Mouse (Mus musculus) liver, embryonic 16.5 days (tissue): Measurements from ENCODE around the gene Rrnad1. TPM values are rescaled to one million over a fixed set of nuclear protein-coding genes. Genes with fewer than 3 reads are reported as not detected.

Experiments used
- ATAC-seq: fragments of 200-750 bp; cut with Nextera tagmentation; 2 replicates; pipeline ENCODE4 v1.8.0; 2017; ENCODE audit warnings: low read depth, mild to moderate bottlenecking, moderate number of reproducible peaks, moderate library complexity
- H3K27ac ChIP-seq: fragments of 300-500 bp; sonication (generic); 2 replicates; pipeline ENCODE4 v1.5.1; 2014; ENCODE audit warnings: mild to moderate bottlenecking, low read length
- H3K27me3 ChIP-seq: fragments of 300-500 bp; sonication (generic); 2 replicates; pipeline ENCODE4 v1.6.1; 2014; ENCODE audit warnings: low read depth, low read length, mixed read lengths; ENCODE audit not compliant: control insufficient read depth, insufficient read depth
- H3K36me3 ChIP-seq: fragments of 300-500 bp; sonication (generic); 2 replicates; pipeline ENCODE4 v1.6.1; 2014; ENCODE audit warnings: mild to moderate bottlenecking; ENCODE audit not compliant: control insufficient read depth, insufficient read depth
- H3K4me1 ChIP-seq: fragments of 300-500 bp; sonication (generic); 2 replicates; pipeline ENCODE4 v1.6.1; 2014; ENCODE audit warnings: low read depth, low read length, mixed read lengths; ENCODE audit not compliant: control insufficient read depth
- H3K4me2 ChIP-seq: fragments of 300-500 bp; sonication (generic); 2 replicates; pipeline ENCODE4 v1.6.1; 2014; ENCODE audit warnings: low read depth, low read length, mixed read lengths
- H3K4me3 ChIP-seq: fragments of 300-500 bp; sonication (generic); 2 replicates; pipeline ENCODE4 v1.5.1; 2014; ENCODE audit warnings: low read depth, mild to moderate bottlenecking, low read length
- H3K9ac ChIP-seq: fragments of 300-500 bp; sonication (generic); 2 replicates; pipeline ENCODE4 v1.6.1; 2014; ENCODE audit warnings: low read depth, low read length
- H3K9me3 ChIP-seq: fragments of 300-500 bp; sonication (generic); replicated peaks from 2 replicates; pipeline ENCODE4 v1.6.1; 2016; ENCODE audit warnings: low read length; ENCODE audit not compliant: control insufficient read depth
- WGBS: fragments of 180-500 bp; shearing (Covaris S2); extraction: QIAGEN DNeasy Blood & Tissue Kit; methylation state at CpG from one replicate; pipeline ENCODE4 v1.1.7; 2014; ENCODE audit not compliant: insufficient replicate concordance; 5-methylcytosine and 5-hydroxymethylcytosine counted together
- polyA plus RNA-seq: library from polyadenylated mRNA; unstranded; fragments of >200 nt; fragmentation: Nextera tagmentation; extraction: Ambion mirVana; gene quantifications from 2 replicates; pipeline ENCODE4 v1.2.1, GENCODE M21; 2015

Gene Rrnad1
- 5.2 and 5.7 TPM in 2 replicates for polyA plus RNA-seq

- Histone ChIP-seq H3K27me3 (no peaks in the 10 kb centered on the region), H3K9ac (peak within 1 kb of the TSS; percentile 90), H3K27ac (peak within 1 kb of the TSS; percentile 93), H3K9me3 (no peaks in the 10 kb centered on the region), H3K4me2 (peak within 1 kb of the TSS; percentile 90), H3K4me3 (peak within 1 kb of the TSS; percentile 96), H3K4me1 (peaks cover 26% of the 10 kb centered on the region), H3K36me3 (peaks cover 21% of the 10 kb centered on the region)
- WGBS, result under 1% methylated on average over 78 of the region's 78 CpGs
- ATAC-seq, result peak; percentile 96
Observed at GRCm38 (mm10) chr3:87930078-87930795, at the start of gene Rrnad1, which contains the start of gene Isg20l2. Gene Rrnad1 (minus strand): TSS chr3:87930717. Gene Isg20l2 (plus strand): TSS chr3:87930314.

DNA sequence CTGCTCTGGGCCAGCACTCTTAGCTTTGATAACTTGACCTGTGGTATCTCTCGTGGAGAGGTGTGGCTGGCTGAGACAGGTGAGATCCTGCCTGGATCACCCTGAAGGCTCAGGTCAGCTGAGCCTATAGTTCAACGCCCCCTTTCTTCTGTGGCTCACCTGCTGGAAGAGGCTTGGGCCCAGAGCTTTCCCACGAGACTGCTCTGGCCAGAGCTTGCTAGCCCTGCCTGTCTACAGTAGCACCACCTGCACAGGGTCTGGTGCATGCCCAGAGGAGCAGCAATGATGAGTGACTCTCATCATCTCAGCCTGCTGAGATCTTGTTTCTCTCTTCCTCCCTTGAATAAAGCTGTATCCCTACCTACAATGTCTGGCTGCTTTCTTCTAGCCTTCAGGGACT lies 49.6 kb upstream of the Rrnad1 start:
- WGBS, result 46% methylated on average over 3 of the region's 3 CpGs
- Histone ChIP-seq H3K9ac (no peak overlapping the region), H3K36me3 (no peaks in the 10 kb centered on the region), H3K4me2 (no peak overlapping the region), H3K4me3 (no peak overlapping the region), H3K4me1 (peaks cover 7% of the 10 kb centered on the region), H3K9me3 (no peaks in the 10 kb centered on the region), H3K27me3 (no peaks in the 10 kb centered on the region), H3K27ac (no peak overlapping the region)
- no peak for ATAC-seq

- ATAC-seq, result no peak
- no peaks in the 10 kb centered on the region for H3K36me3 ChIP-seq
- no peak overlapping the region for H3K4me3 ChIP-seq
- H3K4me2 ChIP-seq, result no peak overlapping the region
- 0 out of 2 replicates have a peak, but pooled peaks cover 3% of the 10 kb centered on the region for H3K27me3 ChIP-seq
- peaks cover 7% of the 10 kb centered on the region for H3K4me1 ChIP-seq
- WGBS, result 67% methylated on average over 5 of the region's 5 CpGs
- H3K9me3 ChIP-seq, result no peaks in the 10 kb centered on the region
- no peak overlapping the region for H3K27ac ChIP-seq
- no peak overlapping the region for H3K9ac ChIP-seq
Observed at GRCm38 (mm10) chr3:87979493-87979892, 49.0 kb upstream of the Rrnad1 start.

DNA sequence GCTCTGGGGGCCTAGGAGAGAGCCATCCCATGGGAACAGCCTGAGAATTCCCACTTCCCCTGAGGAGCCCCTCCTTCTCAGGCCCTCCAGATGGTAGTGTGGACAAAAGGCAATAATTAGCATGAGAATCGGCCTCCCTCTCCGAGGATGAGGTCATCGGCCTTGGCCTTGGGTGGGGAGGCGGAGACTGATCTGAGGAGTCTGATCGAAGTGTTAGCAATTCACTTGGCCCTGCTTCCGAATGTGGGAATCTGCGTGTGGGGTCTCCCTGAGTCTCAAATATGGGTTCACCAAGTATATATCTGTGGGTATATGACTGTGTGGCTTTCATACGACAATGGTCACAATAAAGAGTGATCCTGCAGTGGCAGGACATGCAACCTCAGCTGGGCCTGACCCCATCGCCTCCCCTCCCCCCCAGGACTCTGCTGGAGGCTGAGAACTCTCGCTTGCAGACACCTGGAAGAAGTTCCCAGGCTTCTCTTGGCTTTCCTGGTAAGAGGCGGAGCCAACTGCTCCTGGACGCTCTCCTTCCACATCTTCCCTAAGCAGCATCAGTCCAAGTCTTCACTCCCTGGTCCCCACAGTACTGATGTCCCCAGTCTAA lies 44.0 kb upstream of the Rrnad1 start:
- H3K4me2 ChIP-seq, result no peak overlapping the region

DNA sequence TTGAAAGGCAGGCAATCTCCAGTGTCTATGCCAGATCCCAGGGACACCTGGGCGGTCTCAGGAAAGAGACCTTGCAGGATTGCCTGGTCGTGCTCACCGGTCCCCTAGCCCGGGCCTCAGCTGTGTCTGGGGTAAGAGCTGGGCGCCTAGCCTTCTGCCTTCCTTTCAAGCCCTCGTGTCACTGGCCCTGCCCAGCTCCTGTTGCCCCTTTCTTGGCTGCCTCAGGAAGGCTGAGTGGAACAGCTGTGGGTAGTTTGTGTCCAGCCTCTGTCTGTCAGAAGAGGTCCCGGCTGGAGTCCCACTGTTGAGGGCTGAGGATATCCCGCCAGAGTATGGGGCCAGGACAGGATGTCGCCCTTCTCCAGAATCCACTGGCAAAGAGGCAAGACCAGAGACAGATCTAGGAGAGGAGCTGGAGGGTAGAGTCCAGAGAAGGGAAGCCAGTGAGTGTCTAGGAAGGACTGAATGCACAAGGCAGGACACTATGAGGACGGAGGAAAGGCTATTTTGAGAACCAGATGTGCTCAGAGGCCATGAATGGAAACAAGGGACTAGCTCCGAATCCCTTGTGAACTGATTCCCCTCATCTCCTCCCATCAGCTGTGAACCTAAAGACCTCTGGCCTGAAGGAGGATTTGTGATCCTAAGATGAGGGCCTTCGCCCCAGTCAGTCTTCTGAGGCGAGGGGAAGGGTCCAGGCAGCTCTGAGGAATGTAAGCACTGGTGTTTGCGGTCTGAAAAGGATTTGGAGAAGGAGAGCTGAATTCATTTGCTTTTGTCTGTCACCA lies 43.3 kb upstream of the Rrnad1 start:
- H3K4me1 ChIP-seq, result peaks cover 9% of the 10 kb centered on the region
- no peak overlapping the region for H3K4me3 ChIP-seq
- H3K9me3 ChIP-seq, result no peaks in the 10 kb centered on the region
- H3K36me3 ChIP-seq, result no peaks in the 10 kb centered on the region
- peaks cover 49% of the 10 kb centered on the region for H3K27me3 ChIP-seq
- ATAC-seq, result no peak
- H3K9ac ChIP-seq, result no peak overlapping the region
- WGBS, result 61% methylated on average over 14 of the region's 14 CpGs
- H3K27ac ChIP-seq, result no peak overlapping the region
- H3K4me2 ChIP-seq, result no peak overlapping the region

More for the DNA sequence above, 44.0 kb upstream of the Rrnad1 start:
- Histone ChIP-seq H3K9me3 (no peaks in the 10 kb centered on the region), H3K36me3 (no peaks in the 10 kb centered on the region), H3K4me1 (peaks cover 9% of the 10 kb centered on the region), H3K27me3 (peaks cover 48% of the 10 kb centered on the region), H3K4me3 (no peak overlapping the region), H3K27ac (no peak overlapping the region), H3K9ac (no peak overlapping the region)
- WGBS, result 55% methylated on average over 12 of the region's 12 CpGs
- no peak for ATAC-seq

DNA sequence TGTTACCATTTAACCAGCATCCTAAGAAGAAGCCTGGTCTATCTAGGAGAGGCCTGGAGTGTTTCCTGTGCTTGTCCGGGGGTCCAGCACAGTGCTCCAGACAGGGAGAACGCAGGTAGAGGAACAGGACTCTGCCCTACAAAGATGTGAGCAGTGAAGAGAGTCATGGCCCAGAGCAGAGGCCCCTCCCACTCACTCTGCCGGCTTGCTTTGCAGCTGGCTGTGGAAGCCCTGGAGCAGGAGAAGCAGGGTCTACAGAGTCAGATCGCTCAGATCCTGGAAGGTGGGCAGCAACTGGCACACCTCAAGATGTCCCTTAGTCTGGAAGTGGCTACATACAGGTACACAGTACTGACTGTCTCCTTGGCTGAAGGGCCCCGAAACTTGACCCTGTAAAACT lies 42.3 kb upstream of the Rrnad1 start:
- Histone ChIP-seq H3K27me3 (peaks cover 49% of the 10 kb centered on the region), H3K4me1 (peaks cover 9% of the 10 kb centered on the region), H3K4me2 (0 out of 2 replicates have a peak overlapping the region, but pooled peaks have one; percentile 4), H3K36me3 (no peaks in the 10 kb centered on the region), H3K9ac (no peak overlapping the region), H3K9me3 (no peaks in the 10 kb centered on the region), H3K27ac (no peak overlapping the region), H3K4me3 (no peak overlapping the region)
- 27% methylated on average over 5 of the region's 5 CpGs for WGBS
- no peak for ATAC-seq

DNA sequence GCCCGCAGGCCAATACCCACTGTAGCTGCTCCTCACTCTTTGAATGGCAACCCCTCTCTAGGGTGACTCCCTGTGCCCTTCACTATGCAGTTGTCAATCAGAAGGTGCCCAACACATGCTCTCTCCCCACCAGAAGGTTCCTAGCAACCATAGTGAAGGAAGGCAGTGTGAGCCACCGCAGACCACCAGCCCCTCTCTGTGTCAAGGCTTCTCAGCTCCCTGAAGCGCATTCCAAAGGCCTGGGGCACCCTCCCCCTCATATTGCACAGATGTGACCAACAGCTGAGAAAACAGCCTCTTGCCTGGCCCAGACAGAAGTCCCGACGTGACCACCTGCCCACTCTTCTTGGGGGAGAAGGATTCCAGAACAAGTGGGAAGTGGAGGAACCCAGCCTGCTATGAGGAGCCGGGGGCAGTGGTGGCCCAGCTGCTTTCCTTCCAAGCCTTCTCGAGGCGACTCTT lies 41.7 kb upstream of the Rrnad1 start:
- no peaks in the 10 kb centered on the region for H3K9me3 ChIP-seq
- H3K27ac ChIP-seq, result no peak overlapping the region
- peaks cover 9% of the 10 kb centered on the region for H3K4me1 ChIP-seq
- peaks cover 49% of the 10 kb centered on the region for H3K27me3 ChIP-seq
- no peaks in the 10 kb centered on the region for H3K36me3 ChIP-seq
- no peak for ATAC-seq
- H3K4me3 ChIP-seq, result peak overlapping the region; percentile 20
- no peak overlapping the region for H3K9ac ChIP-seq
- WGBS, result 32% methylated on average over 8 of the region's 8 CpGs
- H3K4me2 ChIP-seq, result peak overlapping the region; percentile 19; the same call in 1 of the 2 replicates

DNA sequence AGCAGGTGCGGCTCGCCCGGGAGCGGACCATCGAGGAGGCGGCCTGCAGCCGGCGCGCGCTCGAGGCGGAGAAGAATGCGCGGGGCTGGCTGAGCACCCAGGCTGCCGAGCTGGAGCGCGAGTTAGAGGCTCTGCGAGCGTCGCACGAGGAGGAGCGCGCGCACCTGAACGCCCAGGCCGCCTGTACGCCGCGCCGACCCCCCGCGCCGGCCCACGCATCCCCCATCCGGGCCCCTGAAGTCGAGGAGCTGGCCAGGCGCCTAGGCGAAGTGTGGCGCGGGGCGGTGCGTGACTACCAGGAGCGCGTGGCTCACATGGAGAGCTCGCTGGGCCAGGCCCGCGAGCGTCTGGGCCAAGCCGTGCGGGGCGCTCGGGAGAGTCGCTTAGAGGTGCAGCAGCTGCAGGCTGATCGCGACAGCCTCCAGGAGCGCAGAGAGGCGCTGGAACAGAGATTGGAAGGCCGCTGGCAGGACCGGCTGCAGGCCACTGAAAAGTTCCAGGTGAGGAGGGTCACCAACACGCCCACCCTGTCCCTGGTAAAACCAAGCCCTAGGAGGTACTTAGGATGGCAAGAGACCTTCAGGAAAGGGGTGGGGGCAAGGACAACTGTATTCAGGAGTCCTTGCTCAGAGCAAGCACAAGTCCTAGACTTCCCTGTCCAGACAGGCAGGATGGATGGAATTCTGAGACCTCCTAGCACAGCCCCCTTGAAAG lies 41.1 kb upstream of the Rrnad1 start:
- ATAC-seq, result 0 out of 2 replicates have a peak, but pooled peaks have one; percentile 3
- Histone ChIP-seq H3K4me1 (peaks cover 9% of the 10 kb centered on the region), H3K9me3 (no peaks in the 10 kb centered on the region), H3K27me3 (peaks cover 49% of the 10 kb centered on the region), H3K9ac (peak overlapping the region; percentile 34; the same call in 1 of the 2 replicates), H3K4me3 (peak overlapping the region; percentile 50), H3K36me3 (no peaks in the 10 kb centered on the region), H3K4me2 (peak overlapping the region; percentile 49), H3K27ac (no peak overlapping the region)
- WGBS, result 2% methylated on average over 59 of the region's 60 CpGs
